Mouse (Mus musculus) small intestine, adult 2 months (tissue): ENCODE measurements at regions not wholly inside any gene's neighbourhood (a gene's known extent, or its start where the extent isn't known, plus 50 kb on each side); places are given as distances from the start of the nearest gene placed in this dataset.

Source experiments
- CTCF ChIP-seq: fragments of 200-500 bp; IDR thresholded peaks from 2 replicates; pipeline ENCODE4 v1.5.1; 2012; ENCODE audit warnings: low read depth, mild to moderate bottlenecking, control low read depth, inconsistent platforms, low read length, moderate library complexity, mixed read lengths; ENCODE audit not compliant: insufficient replicate concordance, insufficient read length; ENCODE audit errors: extremely low read depth
- POLR2A ChIP-seq: fragments of 200-500 bp; IDR thresholded peaks from 2 replicates; pipeline ENCODE4 v1.6.1; 2012; ENCODE audit warnings: low read depth, mild to moderate bottlenecking, control low read depth, inconsistent platforms, low read length, moderate library complexity

GRCm38 (mm10) chr7:83238091-83238490, 346.6 kb upstream of the Tmc3 start:
- TF ChIP-seq POLR2A (no peak), CTCF (no peak)
